Mouse (Mus musculus): Measurements from ENCODE around the gene Tcf7. TPM values are rescaled to one million over a fixed set of nuclear protein-coding genes. Genes with fewer than 3 reads are reported as not detected.
"Not testable (repeated sequence)": the region's sequence is repeated elsewhere in the genome, so short reads cannot be mapped to it uniquely, and the experiment has no call there.

Tcf7 gene
- total RNA-seq, 2 experiments from 2014 or later, result 3.2 to 45.5 TPM

- intact Hi-C loops (cut with DNase I), result no loop called here
- DNase-seq, result no peak
These were observed 49.7 kb downstream of the Tcf7 start for GRCm38 (mm10) chr11:52233043-52233653.

GRCm38 (mm10) chr11:52231606-52232541, 50.9 kb downstream of the Tcf7 start, which contains the start of gene Skp1a:
TSS of gene Skp1a (plus strand) at chr11:52231995.
- intact Hi-C loops (cut with DNase I), result no loop called here
- DNase-seq, result peak; percentile 95 to 96

DNA sequence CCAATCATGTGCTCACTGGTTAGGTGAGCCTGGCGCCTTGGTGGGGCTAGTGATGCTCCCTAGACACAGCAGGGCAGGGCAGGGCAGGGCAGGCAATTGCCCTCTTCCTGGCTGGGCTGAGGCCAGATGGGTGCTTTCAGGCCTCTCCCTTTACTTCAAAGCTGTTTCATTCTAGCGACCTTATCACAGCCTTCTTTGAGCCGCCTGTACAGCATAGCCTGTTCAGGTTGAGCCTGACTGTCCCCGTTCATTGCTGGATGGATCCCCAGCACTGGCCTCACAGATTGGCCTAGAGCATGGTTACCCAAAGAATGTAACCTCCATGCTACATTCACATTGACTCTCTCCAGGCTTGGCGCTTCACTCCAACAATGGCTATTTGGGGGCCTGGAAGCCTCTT, 52.1 kb downstream of the Tcf7 start:
- intact Hi-C loops (cut with DNase I), result no loop called here
- no peak for DNase-seq

- intact Hi-C loops (cut with DNase I), result loop anchor here (10.0 kb wide), 1 partner anchor 116 kb away; no protein-coding TSS in a partner anchor
- DNase-seq, result no peak
These were observed 53.9 kb downstream of the Tcf7 start for GRCm38 (mm10) chr11:52228722-52229448.

DNA sequence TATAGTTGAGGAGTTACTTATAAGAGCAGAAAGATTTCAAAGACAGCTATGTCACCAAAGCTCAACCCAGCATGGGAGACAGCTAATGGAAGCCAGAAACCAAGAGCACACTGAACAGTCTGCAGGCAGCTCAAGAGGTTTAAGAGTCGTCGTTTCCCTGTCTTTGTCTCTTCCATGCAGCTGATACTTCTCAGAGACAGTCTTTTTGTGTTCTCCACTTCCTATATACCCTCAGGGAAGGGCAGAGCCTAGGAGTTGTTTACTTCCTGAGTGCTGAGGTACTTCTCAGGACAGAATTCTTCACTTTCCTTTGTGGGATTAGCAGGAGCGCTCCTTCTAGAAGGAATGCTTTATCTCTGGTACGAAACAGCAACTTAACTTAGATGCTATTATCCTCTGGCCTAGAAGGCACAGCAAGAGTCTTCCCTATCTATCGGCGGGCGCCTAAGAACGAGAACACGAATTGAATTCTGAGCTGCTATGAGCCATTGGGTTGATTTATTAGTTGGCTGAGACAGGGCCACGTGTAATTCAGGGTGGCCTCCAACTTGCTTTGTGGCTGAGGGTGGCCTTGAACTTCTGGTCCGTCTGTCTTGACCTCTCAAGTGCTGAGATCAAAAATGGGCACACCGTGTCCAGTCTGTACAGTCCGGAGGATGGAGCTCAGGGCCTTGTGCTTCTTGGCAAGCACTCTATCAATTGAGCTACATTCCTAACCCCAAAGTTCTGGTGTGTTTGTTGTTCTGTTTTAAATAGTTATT, 55.2 kb downstream of the Tcf7 start:
- DNase-seq, result no peak
- intact Hi-C loops (cut with DNase I), result loop anchor here (10.0 kb wide), 1 partner anchor 117 kb away; no protein-coding TSS in a partner anchor

- no peak for DNase-seq
- intact Hi-C loops (cut with DNase I), result loop anchor here (10.0 kb wide), 1 partner anchor 118 kb away; no protein-coding TSS in a partner anchor
These were observed 55.8 kb downstream of the Tcf7 start for GRCm38 (mm10) chr11:52227053-52227452.

DNA sequence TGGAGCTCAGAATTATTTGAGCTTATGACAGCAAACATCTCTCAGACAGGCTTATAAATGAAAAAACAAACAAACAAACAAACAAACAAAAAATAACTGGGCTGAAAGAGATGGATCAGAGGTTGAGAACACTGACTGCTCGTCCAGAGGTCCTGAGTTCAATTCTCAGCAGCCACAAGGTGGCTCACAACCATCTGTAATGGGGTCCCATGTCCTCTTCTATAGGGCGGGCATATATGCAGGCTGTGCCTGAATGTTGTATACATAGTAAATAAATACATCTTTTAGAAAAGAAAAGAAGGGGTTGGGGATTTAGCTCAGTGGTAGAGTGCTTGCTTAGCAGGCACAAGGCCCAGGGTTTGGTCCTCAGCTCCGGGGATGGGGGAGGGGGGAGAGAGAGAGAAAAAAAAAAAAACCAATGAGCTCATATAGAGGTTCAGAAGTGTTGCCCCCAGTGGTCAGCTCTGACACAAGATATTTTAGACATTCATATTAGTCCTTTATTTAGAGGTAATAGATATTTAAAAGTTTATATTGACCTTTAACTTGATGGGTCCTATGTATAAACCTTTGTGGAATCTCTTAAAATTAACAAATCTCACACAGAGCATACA, 56.7 kb downstream of the Tcf7 start:
- no peak for DNase-seq
- intact Hi-C loops (cut with DNase I), result loop anchor here (10.0 kb wide), 1 partner anchor 119 kb away; no protein-coding TSS in a partner anchor

DNA sequence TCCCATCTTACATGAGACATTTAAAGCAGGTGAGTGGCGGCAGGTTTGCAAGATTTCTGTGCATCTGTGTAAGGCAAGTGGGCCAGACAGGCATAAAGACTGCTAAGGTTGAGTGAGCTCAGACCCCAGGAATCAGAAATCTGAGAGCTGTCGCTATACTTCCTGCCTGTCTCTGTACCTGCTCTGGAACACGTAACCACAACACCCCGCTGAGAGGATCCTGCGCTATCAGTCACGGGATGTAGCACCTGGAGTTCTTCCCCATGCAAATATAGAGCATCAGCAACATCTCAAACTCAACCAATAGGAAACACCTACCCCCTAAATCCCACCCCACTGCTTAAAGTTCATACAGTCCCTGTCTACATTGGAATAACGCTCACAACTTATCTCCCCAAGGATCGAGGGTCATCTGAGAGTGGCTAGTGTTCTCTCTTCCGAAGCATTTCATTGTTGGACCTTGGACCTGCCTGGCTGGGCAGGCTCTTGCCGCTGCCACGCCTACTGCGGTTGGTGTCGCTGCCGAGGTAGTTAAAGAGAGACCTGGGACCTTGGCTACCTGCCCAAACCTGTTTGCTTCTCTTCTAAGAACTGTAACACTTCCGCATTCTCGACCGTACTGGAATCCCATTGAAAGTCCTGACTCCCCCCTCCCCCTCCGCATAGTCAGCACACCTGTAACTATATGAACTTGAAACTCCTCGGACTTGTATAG, 58.7 kb downstream of the Tcf7 start:
- DNase-seq, result peak in 1 of 2 experiments; percentile 23
- intact Hi-C loops (cut with DNase I), result loop anchor here (5.0 to 10.0 kb wide), 4 partner anchors 82 to 407 kb away; no protein-coding TSS in a partner anchor

DNA sequence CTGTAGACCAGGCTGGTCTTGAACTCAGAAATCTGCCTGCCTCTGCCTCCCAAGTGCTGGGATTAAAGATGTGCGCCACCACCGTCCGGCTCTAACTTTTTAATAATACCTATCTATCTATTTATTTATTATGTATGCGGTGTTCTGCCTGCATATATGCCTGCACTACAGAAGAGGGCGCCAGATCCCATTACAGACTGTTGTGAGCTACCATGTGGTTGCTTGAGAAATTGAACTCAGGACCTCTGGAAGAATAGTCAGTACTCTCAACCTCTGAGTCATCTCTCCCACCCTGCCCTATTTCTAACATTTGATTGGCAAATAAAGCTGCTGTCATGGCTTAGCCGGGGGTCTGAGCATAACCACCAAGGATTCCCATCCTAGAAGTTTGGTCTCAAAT, 59.9 kb downstream of the Tcf7 start:
- intact Hi-C loops (cut with DNase I), result loop anchor here (5.0 to 10.0 kb wide), 4 partner anchors 81 to 406 kb away; no protein-coding TSS in a partner anchor
- no peak for DNase-seq

DNA sequence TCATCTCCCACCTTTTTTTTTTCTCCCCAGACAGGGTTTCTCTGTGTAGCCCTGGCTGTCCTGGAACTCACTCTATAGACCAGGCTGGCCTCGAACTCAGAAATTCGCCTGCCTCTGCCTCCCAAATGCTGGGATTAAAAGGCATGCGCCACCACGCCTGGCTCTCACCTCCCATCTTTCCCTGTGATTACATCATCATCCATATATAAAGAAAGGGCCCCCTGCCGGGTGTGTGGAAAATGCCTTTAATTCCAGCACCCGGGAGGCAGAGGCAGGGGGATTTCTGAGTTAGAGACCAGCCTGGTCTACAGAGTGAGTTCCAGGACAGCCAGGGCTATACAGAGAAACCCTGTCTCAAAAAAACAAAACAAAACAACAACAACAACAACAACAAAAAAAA, 60.9 kb downstream of the Tcf7 start:
- DNase-seq, result not testable (repeated sequence)
- intact Hi-C loops (cut with DNase I), result loop anchor here (5.0 to 10.0 kb wide), 4 partner anchors 80 to 405 kb away; no protein-coding TSS in a partner anchor

DNA sequence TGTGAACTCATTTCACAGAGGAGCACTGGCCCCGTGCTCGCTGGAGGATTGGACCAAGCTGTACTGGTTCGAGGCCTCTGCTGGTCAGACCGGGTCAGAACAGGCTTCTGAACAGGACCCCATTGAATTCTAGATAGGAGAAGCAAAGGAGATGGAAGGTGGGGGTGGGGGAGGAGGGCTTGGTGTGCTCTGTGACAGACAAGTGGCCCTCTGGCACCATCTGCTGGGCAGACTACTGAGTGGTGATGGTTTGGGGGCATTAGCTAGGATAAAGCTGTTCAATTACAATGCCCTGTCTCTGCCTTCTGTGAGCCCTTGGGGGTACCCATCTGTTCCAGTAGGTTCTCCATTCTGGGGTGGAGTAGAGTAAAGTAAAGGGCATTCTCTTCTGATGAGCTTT, 62.5 kb downstream of the Tcf7 start:
- intact Hi-C loops (cut with DNase I), result loop anchor here (5.0 to 10.0 kb wide), 4 partner anchors 78 to 403 kb away; no protein-coding TSS in a partner anchor
- DNase-seq, result peak; percentile 67 to 82

DNA sequence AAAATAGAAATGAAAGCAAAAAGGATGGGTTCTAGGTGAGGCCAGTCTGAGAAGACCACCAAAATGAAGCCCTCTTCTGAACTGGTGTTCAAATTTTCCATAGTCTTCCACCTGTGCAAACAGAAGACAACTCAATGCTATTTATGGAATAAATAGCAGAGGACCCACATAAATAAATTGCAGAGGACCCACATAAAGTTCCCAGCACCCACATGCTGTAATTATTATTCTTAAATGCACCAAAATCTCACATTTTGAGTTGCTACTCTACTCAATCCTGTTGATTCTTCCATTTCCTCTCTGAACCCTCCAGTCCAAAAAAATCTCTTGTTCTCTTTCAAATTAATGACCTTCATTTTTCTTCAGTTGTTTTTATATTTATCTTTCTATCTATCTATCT, 68.9 kb downstream of the Tcf7 start, which contains the start of gene Olfr1371:
Gene Olfr1371 (minus strand): TSS at position 101 of the 400 bp plus-strand sequence.
- DNase-seq, result no peak
- intact Hi-C loops (cut with DNase I), result no loop called here

Other genes with a start within 250 kb of the Tcf7 start
- 10 to 100 TPM; 55.4 to 60.4 TPM for gene Ppp2ca, start 184.3 kb downstream of the Tcf7 start, total RNA-seq (2021)
- not detected for gene Olfr1373, start 137.5 kb downstream of the Tcf7 start, total RNA-seq (2021)
- not detected for gene Olfr1371, start 69.0 kb downstream of the Tcf7 start, total RNA-seq (2021)
- 100 to 1,000 TPM; 225 to 227 TPM for gene Skp1a, start 51.0 kb downstream of the Tcf7 start, total RNA-seq (2021)
- 100 to 1,000 TPM; 926 to 937 TPM for gene Vdac1, start 77.8 kb upstream of the Tcf7 start, total RNA-seq (2021)
- 10 to 100 TPM; 87.6 to 89.3 TPM for gene 9530068E07Rik, start 113.4 kb upstream of the Tcf7 start, total RNA-seq (2021)

Measured in heart, postnatal 14 days (tissue).